Mouse (Mus musculus): ENCODE measurements around the gene Kif16b.

DNA sequence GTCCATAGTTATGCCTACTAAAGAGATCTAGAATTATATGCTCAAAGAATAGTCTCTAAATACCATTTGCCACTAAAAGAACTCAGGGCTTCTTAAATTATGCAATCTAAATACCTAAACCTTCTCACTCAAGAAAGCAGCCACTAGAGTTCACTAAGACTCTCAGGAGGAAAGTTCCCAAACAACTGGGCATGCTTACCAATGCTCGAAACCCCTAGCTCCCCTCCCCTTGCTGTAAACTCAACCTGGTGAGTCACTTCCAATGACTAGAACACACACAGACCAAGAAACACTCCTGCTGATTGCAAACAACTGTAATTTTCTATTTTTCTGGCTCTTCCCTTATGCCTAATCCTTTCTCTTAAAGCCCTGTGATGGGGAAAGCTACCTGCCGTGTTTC, 33.9 kb downstream of the Kif16b start:
- no peak for TF ChIP-seq CTCF (IDR thresholded peaks at IDR 0.05; ENCODE audit: insufficient read depth, low read depth, low read length)
- no peak for TF ChIP-seq POLR2A (IDR thresholded peaks at IDR 0.05; ENCODE audit: insufficient read depth, low read depth, low read length)

All from olfactory bulb, adult 2 months (tissue).